Mouse (Mus musculus): ENCODE results near the gene Phc1.

GRCm38 (mm10) chr6:122293796-122294195, 46.6 kb downstream of the Phc1 start:
- TF ChIP-seq POLR2A (IDR thresholded peaks at IDR 0.05; ENCODE audit: borderline replicate concordance, extremely low read depth, low read depth, low read length) (no peak), CTCF (IDR thresholded peaks at IDR 0.05; ENCODE audit: insufficient read depth, low read length) (no peak)

Measured in lung, adult 2 months (tissue).